Mouse (Mus musculus) midbrain, embryonic 10.5 days (tissue): ENCODE results near the gene Rela. TPM values are rescaled to one million over a fixed set of nuclear protein-coding genes. Genes with fewer than 3 reads are reported as not detected.

Experiments used
- DNase-seq: peaks from one replicate; pipeline ENCODE4 v3.0.0-alpha.2; 2017; ENCODE audit warnings: low spot score
- H3K27ac ChIP-seq: fragments of 300-500 bp; sonication (generic); replicated peaks from 2 replicates; pipeline ENCODE4 v1.5.1; 2016; ENCODE audit warnings: mild to moderate bottlenecking
- H3K27me3 ChIP-seq: fragments of 300-500 bp; sonication (generic); 2 replicates; pipeline ENCODE4 v1.6.1; 2016; ENCODE audit warnings: low read depth, mild to moderate bottlenecking; ENCODE audit not compliant: poor library complexity, severe bottlenecking
- H3K36me3 ChIP-seq: fragments of 300-500 bp; sonication (generic); 2 replicates; pipeline ENCODE4 v1.6.1; 2016; ENCODE audit warnings: mild to moderate bottlenecking, moderate library complexity
- H3K4me1 ChIP-seq: fragments of 300-500 bp; sonication (generic); 2 replicates; pipeline ENCODE4 v1.6.1; 2016
- H3K4me3 ChIP-seq: fragments of 300-500 bp; sonication (generic); 2 replicates; pipeline ENCODE4 v1.5.1; 2016; ENCODE audit warnings: mild to moderate bottlenecking, moderate library complexity
- H3K9me3 ChIP-seq: fragments of 300-500 bp; sonication (generic); replicated peaks from 2 replicates; pipeline ENCODE4 v1.6.1; 2016; ENCODE audit warnings: mild to moderate bottlenecking
- WGBS: fragments of 180-500 bp; shearing (Covaris S2); methylation state at CpG from one replicate; pipeline ENCODE4 v1.1.7; 2016; 5-methylcytosine and 5-hydroxymethylcytosine counted together
- polyA plus RNA-seq: library from polyadenylated mRNA; unstranded; fragments of >200 nt; fragmentation: Nextera tagmentation; extraction: Ambion mirVana; gene quantifications from 2 replicates; pipeline ENCODE4 v1.2.1, GENCODE M21; 2016

Gene Rela
- polyA plus RNA-seq, 1 experiment from 2014 or later = 28.7 TPM

DNA sequence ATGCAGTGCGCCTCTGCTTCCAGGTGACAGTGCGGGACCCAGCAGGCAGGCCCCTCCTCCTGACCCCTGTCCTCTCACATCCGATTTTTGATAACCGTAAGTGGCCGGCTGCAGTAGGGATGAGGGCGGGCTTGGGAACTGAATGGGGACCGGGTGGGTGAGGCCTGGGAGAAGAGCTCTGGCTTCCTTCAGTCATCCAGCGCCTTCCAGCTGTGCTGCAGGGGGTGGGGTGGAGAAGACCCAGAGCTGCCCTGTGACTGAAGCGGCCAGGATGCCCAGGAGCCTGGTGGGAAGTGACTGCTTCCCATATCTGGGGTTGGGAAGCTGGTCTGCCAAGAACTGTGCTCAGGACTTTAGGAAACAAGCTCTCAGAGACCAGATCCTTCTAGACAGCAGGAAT, 3.1 kb downstream of the Rela start:
- 87% methylated on average over 9 of the region's 9 CpGs for whole genome bisulfite sequencing
- no peaks in the 10 kb centered on the region for H3K27me3 ChIP-seq
- peaks cover 27% of the 10 kb centered on the region for H3K4me1 ChIP-seq
- no peaks in the 10 kb centered on the region for H3K9me3 ChIP-seq
- no peak overlapping the region for H3K4me3 ChIP-seq
- DNase-seq = no peak
- H3K36me3 ChIP-seq = peaks cover 63% of the 10 kb centered on the region
- H3K27ac ChIP-seq = no peak overlapping the region

DNA sequence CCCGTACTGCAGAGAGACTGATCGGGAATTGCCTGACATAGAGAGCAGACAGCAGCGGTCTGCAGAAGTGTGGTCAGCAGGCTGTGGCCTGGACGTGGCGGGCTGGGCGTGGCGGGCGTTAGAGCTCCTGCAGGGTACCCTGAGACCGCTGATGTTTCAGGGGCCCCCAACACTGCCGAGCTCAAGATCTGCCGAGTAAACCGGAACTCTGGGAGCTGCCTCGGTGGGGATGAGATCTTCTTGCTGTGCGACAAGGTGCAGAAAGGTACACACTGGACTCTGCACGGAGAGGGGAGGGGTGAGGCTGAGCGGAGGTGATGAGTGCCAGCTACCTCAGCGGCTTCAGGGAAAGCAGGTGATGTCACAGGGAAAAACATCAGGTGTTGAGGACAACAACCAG, 3.7 kb downstream of the Rela start:
- 94% methylated on average over 17 of the region's 17 CpGs for WGBS
- Histone ChIP-seq H3K36me3 (peaks cover 70% of the 10 kb centered on the region), H3K27me3 (no peaks in the 10 kb centered on the region), H3K4me1 (peaks cover 27% of the 10 kb centered on the region), H3K9me3 (no peaks in the 10 kb centered on the region), H3K4me3 (no peak overlapping the region), H3K27ac (no peak overlapping the region)
- DNase-seq = no peak

DNA sequence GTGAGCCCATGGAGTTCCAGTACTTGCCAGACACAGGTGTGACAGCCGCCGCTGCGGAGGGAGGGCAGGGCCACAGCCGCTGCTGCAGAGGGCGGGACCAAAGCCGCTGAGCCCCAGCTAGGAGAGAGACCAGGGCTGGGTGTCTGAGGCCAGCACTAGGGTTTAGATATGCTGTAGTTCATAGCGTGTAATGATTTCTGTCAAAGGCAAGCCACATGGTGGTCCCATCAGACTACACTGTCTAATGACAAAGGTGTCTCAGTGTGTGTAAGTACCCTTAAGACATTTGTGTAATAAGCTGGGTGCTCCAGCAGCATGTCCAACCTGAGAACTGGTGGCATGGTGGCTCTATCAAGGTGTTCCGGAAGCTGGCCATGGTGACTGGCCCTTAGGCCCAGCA, 4.4 kb downstream of the Rela start:
- 91% methylated on average over 8 of the region's 8 CpGs for WGBS
- Histone ChIP-seq H3K4me1 (peaks cover 21% of the 10 kb centered on the region), H3K36me3 (peaks cover 76% of the 10 kb centered on the region), H3K27ac (no peak overlapping the region), H3K27me3 (no peaks in the 10 kb centered on the region), H3K4me3 (no peak overlapping the region), H3K9me3 (no peaks in the 10 kb centered on the region)
- DNase-seq = no peak

DNA sequence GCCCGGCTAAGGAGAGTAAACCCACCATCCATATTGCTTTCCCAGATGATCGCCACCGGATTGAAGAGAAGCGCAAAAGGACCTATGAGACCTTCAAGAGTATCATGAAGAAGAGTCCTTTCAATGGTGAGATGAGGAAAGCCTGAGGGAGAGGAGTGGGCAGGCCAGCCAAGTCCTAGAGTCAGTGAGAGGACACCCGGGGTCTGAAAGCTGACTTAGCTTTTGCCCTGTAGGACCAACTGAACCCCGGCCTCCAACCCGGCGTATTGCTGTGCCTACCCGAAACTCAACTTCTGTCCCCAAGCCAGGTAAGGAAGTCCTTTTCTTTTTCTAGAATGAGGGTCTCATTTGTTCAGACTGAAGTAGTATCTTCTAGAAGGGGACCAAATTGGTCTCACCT, 8.0 kb downstream of the Rela start:
- Histone ChIP-seq H3K36me3 (peaks cover 78% of the 10 kb centered on the region), H3K27me3 (no peaks in the 10 kb centered on the region), H3K4me1 (peaks cover 21% of the 10 kb centered on the region), H3K9me3 (no peaks in the 10 kb centered on the region), H3K4me3 (no peak overlapping the region), H3K27ac (no peak overlapping the region)
- 96% methylated on average over 9 of the region's 9 CpGs for WGBS
- DNase-seq = no peak

DNA sequence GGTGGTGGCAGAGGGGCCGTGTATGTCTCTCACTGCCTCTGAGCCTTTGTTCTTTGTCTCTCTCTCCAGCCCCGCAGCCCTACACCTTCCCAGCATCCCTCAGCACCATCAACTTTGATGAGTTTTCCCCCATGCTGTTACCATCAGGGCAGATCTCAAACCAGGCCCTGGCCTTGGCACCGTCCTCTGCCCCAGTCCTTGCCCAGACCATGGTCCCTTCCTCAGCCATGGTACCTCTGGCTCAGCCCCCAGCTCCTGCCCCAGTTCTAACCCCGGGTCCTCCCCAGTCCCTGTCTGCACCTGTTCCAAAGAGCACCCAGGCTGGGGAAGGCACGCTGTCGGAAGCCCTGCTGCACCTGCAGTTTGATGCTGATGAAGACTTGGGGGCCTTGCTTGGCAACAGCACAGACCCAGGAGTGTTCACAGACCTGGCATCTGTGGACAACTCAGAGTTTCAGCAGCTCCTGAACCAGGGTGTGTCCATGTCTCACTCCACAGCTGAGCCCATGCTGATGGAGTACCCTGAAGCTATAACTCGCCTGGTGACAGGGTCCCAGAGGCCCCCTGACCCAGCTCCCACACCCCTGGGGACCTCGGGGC, 9.5 kb downstream of the Rela start:
- DNase-seq = no peak
- Histone ChIP-seq H3K27me3 (peaks cover 6% of the 10 kb centered on the region), H3K27ac (no peak overlapping the region), H3K9me3 (no peaks in the 10 kb centered on the region), H3K36me3 (peaks cover 76% of the 10 kb centered on the region), H3K4me3 (no peak overlapping the region), H3K4me1 (peaks cover 22% of the 10 kb centered on the region)
- 94% methylated on average over 8 of the region's 8 CpGs for WGBS

DNA sequence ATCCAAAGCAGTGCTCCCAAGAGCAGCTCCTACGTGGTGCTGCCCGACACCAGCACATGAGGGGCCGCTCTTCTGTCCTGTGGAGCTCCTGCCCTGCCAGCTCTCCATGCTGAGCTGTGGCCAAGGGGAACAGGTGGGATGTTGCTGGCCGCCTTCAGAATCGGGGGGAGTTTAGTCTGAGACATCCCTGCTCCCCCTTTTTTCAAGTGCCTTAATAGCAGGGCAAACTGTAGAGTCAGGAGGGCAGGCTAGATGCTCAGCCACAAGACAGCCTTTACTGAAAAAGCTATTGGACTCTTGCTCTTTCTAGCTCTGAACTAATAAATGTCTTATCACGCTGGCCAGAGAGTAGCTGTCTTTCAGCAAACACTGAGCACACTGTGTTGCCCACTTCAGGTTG, 10.5 kb downstream of the Rela start:
- Histone ChIP-seq H3K36me3 (peaks cover 76% of the 10 kb centered on the region), H3K4me3 (0 out of 2 replicates have a peak overlapping the region, but pooled peaks have one; percentile 49), H3K9me3 (no peaks in the 10 kb centered on the region), H3K27ac (peak overlapping the region; percentile 84), H3K27me3 (peaks cover 16% of the 10 kb centered on the region), H3K4me1 (peaks cover 25% of the 10 kb centered on the region)
- DNase-seq = no peak
- WGBS = 91% methylated on average over 6 of the region's 6 CpGs

DNA sequence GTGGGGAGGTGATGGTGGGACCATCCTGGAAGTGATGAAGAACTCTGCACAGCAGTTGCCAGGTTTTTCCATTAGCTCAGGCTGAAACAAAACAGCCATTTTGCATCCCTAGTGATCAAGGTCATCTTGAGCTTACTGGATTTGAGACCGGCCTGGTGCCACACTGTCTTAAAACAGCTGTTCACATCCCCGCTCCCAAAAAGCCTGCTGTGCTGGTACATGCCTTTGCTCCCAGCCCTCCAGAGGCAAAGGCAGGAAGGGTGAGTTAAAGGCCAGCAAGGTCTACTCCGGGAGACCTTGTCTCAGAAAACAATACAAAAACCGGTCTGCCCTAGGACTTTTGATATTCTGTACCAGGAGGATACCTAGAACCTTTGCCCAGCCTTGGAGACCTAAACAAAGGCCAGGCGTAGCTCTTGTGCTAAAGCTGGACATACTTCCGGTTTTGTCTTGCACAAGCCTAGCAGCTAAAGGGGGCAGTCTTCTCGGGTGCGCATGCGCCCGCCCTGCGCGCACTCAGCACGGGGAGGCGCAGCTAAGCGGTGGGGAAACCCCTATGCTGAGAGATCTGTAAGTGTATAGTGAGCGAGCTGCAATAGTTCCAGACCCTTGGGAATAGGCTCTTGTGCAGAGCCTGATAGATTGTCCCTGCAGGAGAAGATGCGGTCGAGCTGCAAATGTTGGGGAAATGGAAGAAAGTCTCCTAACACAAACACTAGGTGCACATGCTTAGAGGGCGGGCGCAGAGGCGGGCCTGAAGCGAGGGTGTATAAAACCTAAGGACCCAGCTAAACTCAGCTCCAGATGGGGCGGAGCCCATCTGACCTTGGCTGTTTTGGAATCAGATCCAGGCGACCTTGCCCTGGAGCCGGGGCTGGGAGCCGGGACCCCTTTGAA, 11.4 kb downstream of the Rela start:
- H3K27me3 ChIP-seq = peaks cover 24% of the 10 kb centered on the region
- no peaks in the 10 kb centered on the region for H3K9me3 ChIP-seq
- H3K4me1 ChIP-seq = peaks cover 26% of the 10 kb centered on the region
- peak overlapping the region; percentile 49 for H3K4me3 ChIP-seq
- DNase-seq = peak; percentile 79
- peak overlapping the region; percentile 84 for H3K27ac ChIP-seq
- H3K36me3 ChIP-seq = peaks cover 74% of the 10 kb centered on the region
- 15% methylated on average over 26 of the region's 26 CpGs for WGBS

DNA sequence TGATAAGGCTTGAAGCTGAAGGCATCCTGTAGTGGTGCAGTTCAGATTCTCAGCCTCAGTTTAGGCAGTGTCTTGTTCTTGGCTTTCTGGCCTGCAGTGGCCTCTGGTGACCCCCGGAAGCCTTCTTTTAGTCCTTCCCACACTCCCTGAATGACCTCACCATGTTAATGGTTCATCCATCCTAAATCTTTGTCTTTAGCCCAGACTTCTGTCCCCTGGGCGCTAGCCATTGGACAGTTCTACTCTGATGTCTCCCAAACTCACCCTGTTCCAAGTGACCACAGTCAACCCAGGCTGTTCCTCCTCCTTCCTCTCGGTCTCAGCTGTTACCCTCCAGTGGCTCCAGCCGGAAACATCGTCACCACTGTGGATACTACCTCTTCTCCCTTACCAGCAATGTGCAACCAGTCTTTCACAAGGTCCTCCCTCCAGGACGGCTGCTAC, 12.0 kb downstream of the Rela start:
- no peak for DNase-seq
- Histone ChIP-seq H3K9me3 (no peaks in the 10 kb centered on the region), H3K27ac (peak overlapping the region; percentile 84; the same call in 1 of the 2 replicates), H3K4me3 (peak overlapping the region; percentile 49), H3K27me3 (peaks cover 31% of the 10 kb centered on the region), H3K36me3 (peaks cover 68% of the 10 kb centered on the region), H3K4me1 (peaks cover 33% of the 10 kb centered on the region)
- 75% methylated on average over 6 of the region's 6 CpGs for WGBS

DNA sequence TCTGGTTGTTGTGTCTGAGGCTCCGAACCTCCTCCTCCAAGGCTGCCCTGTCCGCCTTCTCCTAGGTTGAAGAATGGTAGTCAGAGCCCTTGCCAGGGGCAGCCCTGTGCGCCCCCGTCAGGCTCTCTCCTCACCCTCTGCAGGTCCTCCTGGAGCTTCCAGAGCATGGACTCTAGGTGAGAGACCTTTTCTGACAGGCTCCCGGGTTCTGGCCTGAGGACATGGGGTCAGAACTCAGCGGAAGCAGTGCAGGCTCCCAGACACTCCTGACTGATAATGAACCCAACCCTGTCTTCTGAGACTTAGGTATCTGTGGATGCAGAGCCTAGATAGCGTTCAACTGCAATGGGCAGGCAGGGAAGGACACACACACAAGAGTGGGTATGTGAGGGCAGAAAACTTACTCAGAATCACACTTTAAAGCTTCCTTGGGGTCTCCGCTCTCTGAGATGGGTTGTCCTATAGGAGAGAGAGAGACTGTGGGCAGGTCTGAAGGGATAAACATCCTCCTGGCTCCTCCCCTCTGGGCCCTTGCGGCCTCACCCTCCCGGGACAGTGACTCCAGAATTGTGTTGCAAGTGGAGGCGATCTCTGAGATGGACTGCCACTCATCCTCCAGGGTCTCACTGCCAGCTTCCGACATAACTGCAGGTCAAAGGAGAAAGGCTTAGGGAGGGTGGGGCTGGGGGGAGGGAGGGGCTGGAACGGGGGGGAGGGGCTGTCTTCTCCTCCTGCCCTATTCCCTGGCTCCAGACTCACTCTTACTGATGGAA, 14.4 kb downstream of the Rela start:
- peak overlapping the region; percentile 26; the same call in 1 of the 2 replicates for H3K4me3 ChIP-seq
- WGBS = 53% methylated on average over 13 of the region's 13 CpGs
- H3K36me3 ChIP-seq = peaks cover 52% of the 10 kb centered on the region
- H3K4me1 ChIP-seq = peaks cover 48% of the 10 kb centered on the region
- peaks cover 55% of the 10 kb centered on the region for H3K27me3 ChIP-seq
- no peak overlapping the region for H3K27ac ChIP-seq
- H3K9me3 ChIP-seq = no peaks in the 10 kb centered on the region
- DNase-seq = no peak

DNA sequence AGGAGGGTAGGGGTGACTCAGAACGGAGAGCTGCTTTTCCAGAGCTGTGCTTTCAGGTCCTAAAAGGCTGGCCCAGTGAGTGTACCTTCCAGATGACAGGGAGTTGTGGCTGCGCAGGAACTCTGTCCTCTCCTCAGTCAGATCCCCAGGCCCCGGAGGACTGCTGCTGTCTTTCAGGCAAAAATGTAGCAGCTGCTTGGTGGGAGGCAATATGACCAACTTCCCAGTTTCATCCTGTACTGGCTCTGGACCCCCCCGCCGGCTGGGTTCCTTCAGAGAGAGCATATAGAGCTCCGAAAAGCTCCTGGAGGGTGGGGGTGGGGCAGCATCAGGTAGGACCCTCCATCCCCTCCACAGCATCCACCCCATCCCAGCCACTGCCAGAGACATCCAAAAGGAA, 15.3 kb downstream of the Rela start:
- no peak overlapping the region for H3K4me3 ChIP-seq
- WGBS = 65% methylated on average over 6 of the region's 6 CpGs
- H3K27ac ChIP-seq = no peak overlapping the region
- H3K27me3 ChIP-seq = peaks cover 59% of the 10 kb centered on the region
- H3K36me3 ChIP-seq = peaks cover 48% of the 10 kb centered on the region
- peaks cover 48% of the 10 kb centered on the region for H3K4me1 ChIP-seq
- no peak for DNase-seq
- H3K9me3 ChIP-seq = no peaks in the 10 kb centered on the region

DNA sequence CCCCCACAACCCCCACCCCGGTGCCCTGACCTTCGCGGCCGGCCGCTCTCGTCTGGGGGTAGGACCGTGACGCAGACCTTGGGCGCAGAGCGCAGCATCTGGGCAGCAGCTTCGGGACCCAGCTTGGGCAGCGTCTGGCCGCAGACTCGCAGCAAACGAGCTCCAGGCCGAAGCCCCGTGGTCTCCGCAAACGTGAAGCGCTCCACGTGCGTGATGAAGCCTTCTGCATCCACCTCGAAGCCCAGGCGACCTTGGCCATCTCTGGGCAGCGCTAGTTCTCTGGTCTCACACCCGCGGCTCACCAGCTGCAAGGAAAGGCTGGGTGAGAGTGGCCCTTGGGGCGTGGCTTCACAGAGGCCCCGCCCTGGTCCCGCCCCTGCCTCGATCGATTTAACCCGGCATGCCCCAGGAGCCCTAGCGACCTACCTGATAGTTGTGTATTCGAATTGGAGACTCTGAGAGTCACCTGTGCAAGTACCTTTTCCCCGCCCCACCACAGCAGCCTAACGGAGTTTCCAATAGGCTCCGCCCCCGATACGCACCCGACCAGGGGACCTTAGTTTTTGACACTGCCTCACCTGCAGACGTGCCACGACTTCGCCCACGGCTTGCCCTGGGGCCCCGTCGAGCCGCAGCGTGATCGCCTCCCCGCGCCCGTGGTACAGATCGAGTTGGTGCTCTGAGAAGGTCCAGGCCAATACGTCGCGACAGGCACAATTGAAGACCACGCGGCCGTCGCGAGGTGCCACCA, 16.9 kb downstream of the Rela start:
- H3K9me3 ChIP-seq = no peaks in the 10 kb centered on the region
- peaks cover 34% of the 10 kb centered on the region for H3K4me1 ChIP-seq
- peaks cover 46% of the 10 kb centered on the region for H3K36me3 ChIP-seq
- peak overlapping the region; percentile 14; the same call in 1 of the 2 replicates for H3K27ac ChIP-seq
- peak; percentile 79 for DNase-seq
- 5% methylated on average over 62 of the region's 62 CpGs for WGBS
- peaks cover 59% of the 10 kb centered on the region for H3K27me3 ChIP-seq
- H3K4me3 ChIP-seq = peak overlapping the region; percentile 56

DNA sequence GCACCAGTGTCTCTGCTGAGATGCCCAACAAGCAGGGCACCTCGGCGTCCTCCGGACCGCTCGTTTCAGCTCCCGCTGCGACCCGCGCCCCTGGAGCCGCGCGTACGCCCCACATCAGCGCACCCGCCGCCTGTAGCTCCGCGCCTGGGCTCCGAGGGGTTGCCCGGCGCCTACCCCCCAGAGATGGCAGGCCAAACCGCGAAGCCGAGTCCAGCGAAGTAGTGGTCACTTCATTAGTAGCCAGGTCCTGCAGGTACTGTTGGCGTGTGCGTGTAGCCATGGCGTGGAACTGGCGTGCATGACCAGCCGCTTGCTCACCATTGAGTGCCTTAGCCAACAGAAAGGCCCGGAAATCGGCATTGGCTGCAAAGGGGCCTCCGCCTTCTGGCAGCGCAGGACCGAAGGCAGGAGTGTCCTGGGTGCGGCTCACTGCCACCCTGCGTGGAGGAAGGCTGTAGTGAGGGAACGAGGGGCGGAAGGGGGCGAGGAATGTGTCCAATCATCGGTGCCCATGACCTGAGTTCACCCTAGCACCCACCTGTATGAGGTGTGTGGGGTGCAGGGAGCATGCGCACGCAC, 17.5 kb downstream of the Rela start:
- Histone ChIP-seq H3K27ac (peak overlapping the region; percentile 14; the same call in 1 of the 2 replicates), H3K9me3 (no peaks in the 10 kb centered on the region), H3K4me1 (peaks cover 27% of the 10 kb centered on the region), H3K27me3 (peaks cover 59% of the 10 kb centered on the region), H3K36me3 (peaks cover 50% of the 10 kb centered on the region), H3K4me3 (peak overlapping the region; percentile 56)
- peak; percentile 35 for DNase-seq
- 5% methylated on average over 43 of the region's 43 CpGs for WGBS
